ENCODE assay signal across 26 mouse cellular contexts in the genomic region with DNA sequence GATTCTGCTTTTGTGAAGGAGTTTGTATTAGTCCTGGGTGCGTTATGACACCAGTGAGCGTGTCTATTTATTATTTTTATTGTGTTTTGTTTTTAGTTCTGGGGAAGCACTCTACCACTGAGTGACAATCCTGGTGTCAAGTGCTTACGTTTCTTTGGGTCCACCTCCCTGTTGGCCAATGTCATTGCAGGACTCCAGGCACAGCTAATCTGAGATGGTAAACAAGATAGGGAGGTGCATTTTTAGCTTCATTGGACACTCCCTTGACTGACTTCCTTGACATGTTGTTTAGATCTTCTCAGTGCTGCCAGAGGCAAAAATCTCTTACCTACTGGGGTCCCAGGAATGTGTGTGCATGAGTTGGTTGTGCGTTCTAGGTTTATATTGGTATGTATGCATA. TPM values are rescaled to one million over a fixed set of nuclear protein-coding genes. Genes with fewer than 3 reads are reported as not detected.
DNase-seq lines count a peak whose midpoint lies in the region; ATAC-seq and TF ChIP-seq lines count a peak whose summit lies in the region.
"Had no signal": no experiment of that assay in that cellular context is flagged by ENCODE, and none has a peak within 500 bp of the region (broad histone marks: within the 10 kb centered on the region; RNA-seq: fewer than 3 reads in every experiment).

No protein-coding gene starts in this region.

- H3K9ac ChIP-seq in lung, postnatal 0 days (replicated peaks; ENCODE audit: low read depth) = no peak overlapping the region
- H3K9ac ChIP-seq in liver, embryonic 15.5 days = no peak overlapping the region
- H3K9ac ChIP-seq: embryonic facial prominence, embryonic 15.5 days; hindbrain, embryonic 14.5 days; lung, embryonic 14.5 days; midbrain, embryonic 12.5 days; neural tube, embryonic 15.5 days had no signal

- peak; percentile 33 to 67 for DNase-seq in heart, adult 9 months (ENCODE audit: low spot score in 2 of 2)
- no peak for DNase-seq in heart, postnatal 25 days (ENCODE audit: low spot score)
- peak; percentile 75 for DNase-seq in lung, postnatal 0 days (ENCODE audit: low spot score)
- no peak for DNase-seq in lung, postnatal 14 days
- DNase-seq in yolk sac, embryonic 10.5 days (ENCODE audit: low spot score) = peak; percentile 20
- DNase-seq in spleen, postnatal 14 days (ENCODE audit: low spot score in 2 of 2) = no peak
- DNase-seq: adrenal gland, postnatal 36 days; B cell, adult 2 months; cerebellum, adult 9-10 months; gastrocnemius, postnatal 14 days; kidney, postnatal 10 days; lung, embryonic 14.5 days; thymus, adult 2 months; thymus, postnatal 4 days had no signal

- H3K4me2 ChIP-seq in lung, postnatal 0 days (replicated peaks; ENCODE audit: low read depth, low read length) = no peak overlapping the region
- H3K4me2 ChIP-seq in liver, embryonic 15.5 days = no peak overlapping the region
- H3K4me2 ChIP-seq: embryonic facial prominence, embryonic 15.5 days; hindbrain, embryonic 14.5 days; lung, embryonic 14.5 days; midbrain, embryonic 12.5 days; neural tube, embryonic 15.5 days had no signal

- H3K27me3 ChIP-seq in lung, postnatal 0 days (replicated peaks; ENCODE audit: insufficient read depth, low read length) = no peaks in the 10 kb centered on the region
- H3K27me3 ChIP-seq in liver, embryonic 15.5 days = no peaks in the 10 kb centered on the region
- H3K27me3 ChIP-seq: CH12.LX; embryonic facial prominence, embryonic 15.5 days; midbrain, embryonic 12.5 days; neural tube, embryonic 15.5 days; Patski had no signal

- H3K9me3 ChIP-seq in lung, postnatal 0 days (ENCODE audit: low read length) = no peaks in the 10 kb centered on the region
- H3K9me3 ChIP-seq in liver, embryonic 15.5 days (replicated peaks) = no peaks in the 10 kb centered on the region
- H3K9me3 ChIP-seq: embryonic facial prominence, embryonic 15.5 days; midbrain, embryonic 12.5 days; neural tube, embryonic 15.5 days had no signal

- no peaks in the 10 kb centered on the region for H3K36me3 ChIP-seq in lung, postnatal 0 days (ENCODE audit: insufficient read depth, low read length)
- no peaks in the 10 kb centered on the region for H3K36me3 ChIP-seq in liver, embryonic 15.5 days (replicated peaks)
- H3K36me3 ChIP-seq: embryonic facial prominence, embryonic 15.5 days; G1E; midbrain, embryonic 12.5 days; neural tube, embryonic 15.5 days had no signal

- H3K4me3 ChIP-seq in lung, postnatal 0 days (ENCODE audit: low read depth, low read length) = no peak overlapping the region
- H3K4me3 ChIP-seq in liver, embryonic 15.5 days (replicated peaks) = no peak overlapping the region
- H3K4me3 ChIP-seq: embryonic facial prominence, embryonic 15.5 days; layer of hippocampus, adult 2 months; midbrain, embryonic 12.5 days; neural tube, embryonic 15.5 days had no signal

- TF ChIP-seq CTCF in lung, postnatal 0 days (IDR thresholded peaks at IDR 0.05) = peak; percentile 12; the same call in 1 of the 2 replicates

- ATAC-seq in lung, postnatal 0 days = peak; percentile 54
- no peak for ATAC-seq in liver, embryonic 15.5 days (ENCODE audit: insufficient read depth)
- ATAC-seq: forebrain, embryonic 14.5 days; intestine, embryonic 16.5 days; Patski had no signal

- H3K27ac ChIP-seq in lung, postnatal 0 days (ENCODE audit: low read length) = no peak overlapping the region
- H3K27ac ChIP-seq in liver, embryonic 15.5 days (replicated peaks) = peak overlapping the region; percentile 99
- H3K27ac ChIP-seq: embryonic facial prominence, embryonic 15.5 days; hindbrain, embryonic 14.5 days; layer of hippocampus, adult 2 months; midbrain, embryonic 12.5 days; neural tube, embryonic 15.5 days; stomach, postnatal 0 days had no signal

- peaks cover 22% of the 10 kb centered on the region; the same call in 1 of the 2 replicates for H3K4me1 ChIP-seq in lung, postnatal 0 days (ENCODE audit: insufficient read depth, low read depth, low read length)
- H3K4me1 ChIP-seq in liver, embryonic 15.5 days (replicated peaks) = peaks cover 82% of the 10 kb centered on the region
- H3K4me1 ChIP-seq: embryonic facial prominence, embryonic 15.5 days; neural tube, embryonic 15.5 days had no signal

- TF ChIP-seq EP300 in lung, postnatal 0 days (IDR thresholded peaks at IDR 0.05) = peak; percentile 87

- 55% methylated on average over 4 of the region's 4 CpGs for WGBS in lung, postnatal 0 days
- 77% methylated on average over 4 of the region's 4 CpGs for WGBS in liver, embryonic 15.5 days (ENCODE audit: insufficient replicate concordance)

- intact Hi-C loops in heart, postnatal 25 days (cut with DNase I) = loop anchor here (2.0 kb wide), 1 partner anchor 28 kb away; no protein-coding TSS in a partner anchor

RNA-seq across cellular contexts. Expression of gene Lpcat1, which starts 26.0 kb away (rescaled TPM):
- 1 to 10 TPM; 7.6 to 8.4 TPM for total RNA-seq in heart, postnatal 25 days (2021)
- polyA plus RNA-seq in lung, postnatal 0 days (2015; fragmentation: Nextera tagmentation; extraction: Ambion mirVana) = 368 and 414 TPM in 2 replicates
- 73.8 and 78.2 TPM in 2 replicates for polyA plus RNA-seq in liver, embryonic 15.5 days (2015; fragmentation: Nextera tagmentation; extraction: Ambion mirVana)
- polyA plus RNA-seq: G1E had no signal

Comparison
In these comparisons a context has a peak if more than half of its experiments do, and no peak if none do; other contexts are left out.
1. DNase-seq: peak in heart, adult 9 months (2 of 2), lung, postnatal 0 days (single experiment) and yolk sac, embryonic 10.5 days (single experiment); none in heart, postnatal 25 days (single experiment), lung, postnatal 14 days (single experiment) and spleen, postnatal 14 days (0 of 2).